Mouse (Mus musculus) liver, embryonic 14.5 days (tissue): ENCODE data around the gene Csnk2a2. TPM values are rescaled to one million over a fixed set of nuclear protein-coding genes. Genes with fewer than 3 reads are reported as not detected.

ENCODE experiments used
- ATAC-seq: fragments of 200-750 bp; cut with Nextera tagmentation; 2 replicates; pipeline ENCODE4 v1.8.0; 2017; ENCODE audit warnings: moderate number of reproducible peaks, mild to moderate bottlenecking, moderate library complexity; ENCODE audit not compliant: insufficient read depth
- DNase-seq, 3 experiments: peaks; one replicate each; pipeline ENCODE4 v3.0.0-alpha.2; 2012 to 2013; ENCODE audit warnings: low read depth in 3 of 3, low spot score in 3 of 3
- H3K27ac ChIP-seq: fragments of 300-500 bp; sonication (generic); 2 replicates; pipeline ENCODE4 v1.5.1; 2014; ENCODE audit warnings: moderate library complexity, mild to moderate bottlenecking, control low read depth, inconsistent platforms
- H3K27me3 ChIP-seq: fragments of 300-500 bp; sonication (generic); 2 replicates; pipeline ENCODE4 v1.6.1; 2014; ENCODE audit warnings: mild to moderate bottlenecking, low read length, moderate library complexity; ENCODE audit not compliant: control insufficient read depth, insufficient read depth
- H3K36me3 ChIP-seq: fragments of 300-500 bp; sonication (generic); replicated peaks from 2 replicates; pipeline ENCODE4 v1.6.1; 2014; ENCODE audit warnings: low read depth; ENCODE audit not compliant: control insufficient read depth, insufficient read depth
- H3K4me1 ChIP-seq, 2 experiments: fragments of 200-500 bp in 1 of 2; fragments of 300-500 bp in 1 of 2; sonication (generic) in 1 of 2; replicated peaks; 2 replicates each; pipeline ENCODE4 v1.6.1; 2012 to 2014; ENCODE audit warnings: antibody characterized with exemption in 1 of 2, inconsistent platforms in 1 of 2, low read length in 1 of 2; ENCODE audit not compliant: control insufficient read depth in 2 of 2, insufficient read depth in 2 of 2
- H3K4me2 ChIP-seq: fragments of 300-500 bp; sonication (generic); 2 replicates; pipeline ENCODE4 v1.6.1; 2014; ENCODE audit warnings: low read depth, mild to moderate bottlenecking, control low read depth, moderate library complexity
- H3K4me3 ChIP-seq, 2 experiments: fragments of 200-500 bp in 1 of 2; fragments of 300-500 bp in 1 of 2; sonication (generic) in 1 of 2; 2 replicates each; pipeline ENCODE4 v1.5.1; 2012 to 2014; ENCODE audit warnings: low read depth in 2 of 2, low read length in 2 of 2, mild to moderate bottlenecking in 2 of 2, control low read depth in 1 of 2, inconsistent platforms in 1 of 2, moderate library complexity in 1 of 2; ENCODE audit not compliant: insufficient read depth in 1 of 2
- H3K9ac ChIP-seq: fragments of 300-500 bp; sonication (generic); replicated peaks from 2 replicates; pipeline ENCODE4 v1.6.1; 2014; ENCODE audit warnings: mild to moderate bottlenecking, control low read depth, moderate library complexity
- H3K9me3 ChIP-seq: fragments of 300-500 bp; sonication (generic); 2 replicates; pipeline ENCODE4 v1.6.1; 2016; ENCODE audit warnings: low read length, mixed read lengths; ENCODE audit not compliant: control insufficient read depth
- CTCF ChIP-seq: IDR thresholded peaks from 2 replicates; pipeline ENCODE4 v1.5.1; 2016; ENCODE audit warnings: antibody characterized with exemption, low read depth, control low read depth
- EP300 ChIP-seq: IDR thresholded peaks from 2 replicates; pipeline ENCODE4 v1.6.1; 2016; ENCODE audit warnings: antibody characterized with exemption, low read depth
- WGBS: fragments of 180-500 bp; shearing (Covaris S2); extraction: QIAGEN DNeasy Blood & Tissue Kit; methylation state at CpG from one replicate; pipeline ENCODE4 v1.1.7; 2014; ENCODE audit not compliant: insufficient replicate concordance; 5-methylcytosine and 5-hydroxymethylcytosine counted together
- polyA plus RNA-seq, 2 experiments: library from polyadenylated mRNA; depleted of rRNA in 1 of 2; stranded (reverse) in 1 of 2; unstranded in 1 of 2; fragments of >200 nt; fragmentation: Nextera tagmentation in 1 of 2; extraction: Ambion mirVana in 1 of 2; gene quantifications; 2 replicates each; pipeline versions ENCODE4 v1.2.1 to v1.2.3; 2012 to 2014

Gene Csnk2a2
- polyA plus RNA-seq, 2 experiments = 6.9 to 12.8 TPM

GRCm38 (mm10) chr8:95411309-95411972 lies 78.4 kb downstream of the Csnk2a2 start:
- ATAC-seq (no peak), DNase-seq (no peak)
- no peak overlapping the region for H3K27ac ChIP-seq

GRCm38 (mm10) chr8:95409518-95409917 lies 80.3 kb downstream of the Csnk2a2 start:
- no peak overlapping the region for H3K4me2 ChIP-seq
- H3K9me3 ChIP-seq = no peaks in the 10 kb centered on the region
- no peak for DNase-seq
- no peak overlapping the region for H3K9ac ChIP-seq
- no peak overlapping the region for H3K4me3 ChIP-seq
- ATAC-seq = no peak
- no peaks in the 10 kb centered on the region for H3K36me3 ChIP-seq
- WGBS = 56% methylated on average over 5 of the region's 5 CpGs
- no peaks in the 10 kb centered on the region for H3K27me3 ChIP-seq
- no peak overlapping the region for H3K27ac ChIP-seq
- no peaks in the 10 kb centered on the region for H3K4me1 ChIP-seq
- TF ChIP-seq CTCF = no peak
- TF ChIP-seq EP300 = no peak

More at GRCm38 (mm10) chr8:95411309-95411972, 78.4 kb downstream of the Csnk2a2 start:
- Histone ChIP-seq H3K4me2 (no peak overlapping the region), H3K9me3 (no peaks in the 10 kb centered on the region), H3K4me3 (no peak overlapping the region), H3K36me3 (no peaks in the 10 kb centered on the region), H3K27me3 (no peaks in the 10 kb centered on the region), H3K4me1 (no peaks in the 10 kb centered on the region), H3K9ac (no peak overlapping the region)
- TF ChIP-seq CTCF (no peak), EP300 (no peak)
- 25% methylated on average over 10 of the region's 10 CpGs for WGBS

- Histone ChIP-seq H3K9ac (no peak overlapping the region), H3K27ac (no peak overlapping the region), H3K9me3 (no peaks in the 10 kb centered on the region), H3K4me2 (no peak overlapping the region), H3K4me3 (no peak overlapping the region), H3K27me3 (no peaks in the 10 kb centered on the region), H3K4me1 (no peaks in the 10 kb centered on the region), H3K36me3 (no peaks in the 10 kb centered on the region)
- ATAC-seq (no peak), DNase-seq (no peak)
- 60% methylated on average over 7 of the region's 7 CpGs for WGBS
- no peak for TF ChIP-seq EP300
- TF ChIP-seq CTCF = no peak
Observed at GRCm38 (mm10) chr8:95401091-95401490, 88.7 kb downstream of the Csnk2a2 start.

GRCm38 (mm10) chr8:95399131-95399530 lies 90.7 kb downstream of the Csnk2a2 start:
- WGBS = 60% methylated on average over 9 of the region's 9 CpGs
- H3K27ac ChIP-seq = no peak overlapping the region
- no peak overlapping the region for H3K4me2 ChIP-seq
- no peaks in the 10 kb centered on the region for H3K4me1 ChIP-seq
- ATAC-seq (no peak), DNase-seq (no peak)
- TF ChIP-seq EP300 (no peak), CTCF (no peak)
- no peaks in the 10 kb centered on the region for H3K9me3 ChIP-seq
- no peaks in the 10 kb centered on the region for H3K27me3 ChIP-seq
- no peak overlapping the region for H3K4me3 ChIP-seq
- H3K36me3 ChIP-seq = no peaks in the 10 kb centered on the region
- no peak overlapping the region for H3K9ac ChIP-seq

- no peak overlapping the region for H3K4me3 ChIP-seq
- DNase-seq (no peak), ATAC-seq (no peak)
- TF ChIP-seq CTCF (no peak), EP300 (no peak)
- WGBS = 28% methylated on average over 5 of the region's 5 CpGs
- H3K4me2 ChIP-seq = no peak overlapping the region
- H3K36me3 ChIP-seq = no peaks in the 10 kb centered on the region
- no peak overlapping the region for H3K27ac ChIP-seq
- H3K27me3 ChIP-seq = no peaks in the 10 kb centered on the region
- H3K9ac ChIP-seq = no peak overlapping the region
- H3K4me1 ChIP-seq = no peaks in the 10 kb centered on the region
- no peaks in the 10 kb centered on the region for H3K9me3 ChIP-seq
Observed at GRCm38 (mm10) chr8:95397201-95397600, 92.6 kb downstream of the Csnk2a2 start.
